Mouse (Mus musculus): ENCODE data around the gene Ttc24.
A peak's percentile ranks its signal among the peaks of the same experiment; 100 is the strongest.

Gene Ttc24

DNA sequence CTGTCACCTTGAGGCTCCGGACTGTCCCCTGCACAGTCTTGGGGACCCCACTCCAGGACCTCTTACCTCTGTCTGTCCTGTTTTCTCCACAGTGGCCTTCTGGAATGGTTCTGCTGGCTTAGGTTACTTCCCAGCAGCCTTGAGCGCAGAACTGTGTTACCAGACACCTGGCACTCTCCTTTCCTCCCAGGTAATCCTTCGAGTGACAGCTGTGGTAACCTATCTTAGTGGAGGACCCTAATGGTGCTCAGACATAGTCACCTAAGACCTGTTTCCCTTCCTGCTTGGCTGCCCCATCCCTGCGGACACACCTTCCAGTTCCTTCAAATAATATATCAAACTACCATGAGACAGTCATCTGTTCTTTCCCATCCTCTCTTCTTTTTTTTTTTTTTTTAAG lies at the start of gene Ttc24:
Ttc24 (minus strand) TSS at position 101 of the 400 bp plus-strand sequence.
- DNase-seq (ENCODE audit: low spot score): no peak

DNA sequence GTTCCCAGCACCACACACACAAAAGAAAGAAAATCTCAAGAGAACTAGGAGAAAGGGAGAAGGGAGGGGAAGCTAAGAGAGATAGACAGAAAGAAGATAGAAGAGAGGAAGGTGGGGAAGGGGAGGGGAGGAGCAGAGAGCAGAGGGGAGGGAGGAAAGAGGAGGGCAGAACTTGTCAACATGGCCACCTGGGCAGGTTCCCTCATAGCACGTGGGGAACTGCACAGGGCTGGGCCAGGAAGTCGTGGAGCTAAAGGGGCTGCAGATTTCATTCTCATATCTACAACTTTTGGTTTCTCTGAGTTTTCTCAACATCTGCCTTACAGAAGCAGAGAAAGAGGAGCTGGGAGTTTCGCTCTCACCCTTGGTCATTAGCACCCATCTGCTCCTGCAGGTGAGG lies 49.5 kb upstream of the Ttc24 start:
- DNase-seq (ENCODE audit: low spot score): no peak

DNA sequence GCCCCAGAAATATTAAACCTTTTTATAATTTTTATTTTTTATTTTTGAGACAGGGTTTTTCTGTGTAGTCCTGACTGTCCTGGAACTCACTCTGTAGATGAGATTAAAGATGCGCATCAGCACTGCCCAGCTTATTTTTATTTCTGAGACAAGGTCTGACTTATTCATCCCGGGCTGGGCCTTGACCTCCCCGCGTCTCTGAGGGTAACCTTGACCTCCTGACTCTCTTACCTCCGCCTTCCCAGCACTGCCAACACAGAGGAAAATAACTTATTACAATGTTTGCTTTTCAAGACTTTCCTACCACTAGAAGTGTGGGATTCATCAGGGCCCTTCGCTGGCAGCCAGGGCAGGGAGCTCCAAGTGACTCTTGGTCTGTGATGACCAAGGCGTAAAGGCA lies 48.1 kb upstream of the Ttc24 start:
- DNase-seq (ENCODE audit: low spot score): no peak

DNA sequence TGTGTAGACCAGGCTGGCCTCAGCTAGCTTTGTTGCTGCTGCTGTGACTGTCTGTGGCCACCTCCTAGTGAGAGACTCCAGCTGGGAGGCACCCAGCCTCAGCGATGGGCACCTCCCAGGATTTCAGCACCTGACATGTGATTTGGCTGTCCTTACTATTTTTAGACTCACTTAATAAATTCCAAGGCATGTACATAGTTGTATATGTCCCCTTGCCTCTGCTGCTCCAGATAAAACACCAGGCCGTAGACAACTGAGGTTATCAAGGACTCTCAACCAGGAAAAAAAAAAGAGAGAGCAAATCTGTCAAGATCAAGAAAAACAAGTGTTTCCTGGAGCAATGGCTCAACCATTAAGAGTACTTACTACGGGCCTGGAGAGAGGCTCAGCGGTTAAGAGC lies 47.1 kb upstream of the Ttc24 start:
- DNase-seq (ENCODE audit: low spot score): no peak

DNA sequence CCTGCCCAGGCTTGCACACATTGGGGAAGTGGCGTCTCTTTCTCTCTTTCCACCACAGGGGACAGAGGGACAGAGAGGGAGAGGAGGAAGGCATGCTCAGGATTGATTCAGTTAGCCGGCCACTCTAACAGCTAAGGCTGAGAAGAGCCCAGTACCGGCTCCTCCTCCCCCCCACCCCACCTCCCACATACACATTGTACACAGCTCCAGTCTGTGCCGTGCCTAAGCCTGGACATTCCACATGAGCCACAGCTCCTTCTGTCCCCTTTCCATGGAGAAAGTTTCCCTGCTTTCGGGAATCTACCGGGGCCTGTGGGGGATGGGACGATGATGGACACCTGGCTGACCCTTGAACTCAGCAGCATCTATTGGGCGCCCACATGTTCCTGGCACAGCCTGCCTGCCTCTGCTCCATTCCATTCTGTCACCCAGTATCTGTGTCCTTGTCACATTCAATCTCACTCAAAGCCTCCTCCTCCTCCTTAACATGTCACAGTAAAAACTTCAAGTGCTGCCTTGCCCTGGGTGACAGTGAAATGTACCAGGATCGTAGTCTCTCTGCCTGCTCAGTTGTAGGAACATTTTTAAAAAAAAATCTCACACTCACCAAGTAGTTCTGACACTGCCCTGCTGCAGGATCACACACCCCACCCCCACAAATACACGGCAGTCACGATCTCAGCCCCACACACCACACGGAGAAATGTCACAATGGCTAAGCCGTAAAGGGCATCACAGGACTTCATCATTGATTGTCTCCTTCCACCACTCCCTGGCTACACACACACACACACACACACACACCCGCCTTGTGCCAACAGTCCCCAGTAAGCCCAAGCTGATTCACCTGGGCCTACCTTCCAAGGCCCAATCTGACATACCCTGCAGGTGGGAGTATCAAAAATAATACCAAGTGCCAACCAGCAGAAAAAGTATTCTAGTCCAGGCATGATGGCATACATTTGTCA lies 43.3 kb upstream of the Ttc24 start:
- no peak for DNase-seq (ENCODE audit: low spot score)

DNA sequence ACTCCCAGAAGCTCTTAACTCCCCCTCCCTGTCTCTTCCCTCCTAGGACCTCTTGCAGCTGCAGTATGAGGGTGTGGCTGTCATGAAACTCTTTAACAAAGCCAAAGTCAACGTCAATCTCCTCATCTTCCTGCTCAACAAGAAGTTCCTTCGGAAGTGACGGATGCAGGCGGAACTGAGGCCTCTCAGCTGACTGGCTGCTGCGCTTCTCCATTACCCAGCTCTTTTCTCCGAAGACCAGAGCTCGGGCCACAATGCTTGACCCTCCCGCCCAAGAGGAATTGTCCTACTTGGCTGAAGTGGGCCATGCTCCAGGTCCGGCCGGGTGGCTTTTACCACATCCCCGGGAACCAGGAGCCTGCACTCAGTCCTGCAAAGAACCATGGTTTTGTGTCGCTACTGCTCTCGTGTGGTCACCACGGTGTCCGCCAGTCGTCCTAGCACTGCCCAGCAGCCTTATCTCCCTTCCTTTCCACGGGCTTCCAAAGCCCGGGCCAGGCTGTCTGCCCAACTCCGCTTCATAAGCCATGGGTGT lies 42.1 kb upstream of the Ttc24 start:
- DNase-seq (ENCODE audit: low spot score): no peak

DNA sequence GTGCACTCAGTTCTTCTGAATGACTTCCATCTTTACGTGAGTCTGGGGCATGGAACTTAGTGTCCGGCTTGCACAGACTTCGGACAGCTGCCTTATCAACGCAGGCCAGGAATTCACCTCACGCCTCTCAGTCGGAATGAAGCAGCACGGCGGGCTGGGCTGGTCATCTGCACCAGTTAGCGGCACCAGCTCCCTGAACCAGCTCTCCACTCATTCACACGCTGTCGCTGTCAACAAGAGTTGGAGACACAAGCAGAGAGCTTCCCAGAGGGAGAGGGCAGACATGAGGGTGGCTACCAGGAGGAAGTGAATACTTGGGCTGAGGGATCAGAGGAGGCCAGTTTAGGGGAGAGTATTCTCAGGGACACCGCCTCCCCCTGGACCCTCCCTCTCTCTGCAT lies 36.3 kb upstream of the Ttc24 start:
- DNase-seq (ENCODE audit: low spot score): no peak

DNA sequence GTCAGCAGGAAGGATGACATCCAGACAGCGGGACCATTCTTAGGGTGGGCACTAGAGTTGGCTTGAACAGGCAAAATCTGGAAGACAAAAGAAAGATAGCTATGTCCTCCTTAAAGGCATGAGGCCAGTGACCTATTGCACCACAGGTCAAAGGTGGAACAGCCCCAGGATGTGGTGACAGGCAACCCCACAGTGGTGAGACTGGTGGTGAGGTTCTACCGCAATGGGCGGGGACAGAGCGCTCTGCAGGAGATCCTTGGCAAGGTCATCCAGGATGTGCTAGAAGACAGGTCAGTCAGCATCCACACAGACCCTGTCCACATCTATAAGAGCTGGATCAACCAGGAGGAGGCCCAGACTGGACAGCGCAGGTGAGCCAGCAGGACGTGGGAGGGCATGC lies 31.0 kb upstream of the Ttc24 start:
- no peak for DNase-seq (ENCODE audit: low spot score)

DNA sequence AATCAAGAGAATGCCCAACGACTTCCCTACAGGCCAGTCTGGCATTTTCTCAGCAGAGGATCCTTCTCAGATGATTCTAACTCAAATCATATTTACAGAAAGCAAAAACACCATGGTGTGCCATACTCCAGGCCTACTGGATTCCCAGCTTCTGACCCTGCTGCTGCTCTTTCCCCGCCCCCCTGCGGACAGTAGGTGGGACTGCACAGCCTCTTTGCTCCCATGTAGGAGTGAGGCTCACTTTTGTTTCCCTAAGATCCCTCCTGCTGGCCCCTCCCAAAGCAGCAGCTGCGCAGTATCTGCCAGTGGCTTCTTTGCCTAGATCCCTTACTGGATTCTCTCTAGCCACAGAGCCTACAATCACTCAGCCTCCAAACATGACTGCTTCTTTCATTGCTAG lies 28.0 kb upstream of the Ttc24 start:
- no peak for DNase-seq (ENCODE audit: low spot score)

DNA sequence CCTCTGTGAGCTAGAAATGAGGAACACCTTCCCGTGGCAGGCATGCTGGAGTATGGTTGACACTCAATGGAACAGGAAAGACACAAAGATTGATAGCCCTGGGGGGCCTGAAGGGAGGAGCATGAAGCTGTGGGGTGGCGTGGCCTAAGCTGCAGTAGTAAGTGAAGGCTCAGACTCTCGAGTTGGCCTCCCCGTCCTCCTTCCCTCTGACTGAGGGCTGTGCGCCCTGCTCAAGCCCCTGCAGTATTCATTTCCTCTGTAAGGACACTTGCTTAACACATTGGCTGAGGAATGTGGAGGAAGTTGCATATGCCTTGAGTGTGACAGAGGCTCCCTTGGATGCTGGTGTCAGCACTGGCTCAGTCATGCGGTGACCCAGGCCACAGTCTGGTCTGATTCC lies 24.5 kb upstream of the Ttc24 start:
- no peak for DNase-seq (ENCODE audit: low spot score)

DNA sequence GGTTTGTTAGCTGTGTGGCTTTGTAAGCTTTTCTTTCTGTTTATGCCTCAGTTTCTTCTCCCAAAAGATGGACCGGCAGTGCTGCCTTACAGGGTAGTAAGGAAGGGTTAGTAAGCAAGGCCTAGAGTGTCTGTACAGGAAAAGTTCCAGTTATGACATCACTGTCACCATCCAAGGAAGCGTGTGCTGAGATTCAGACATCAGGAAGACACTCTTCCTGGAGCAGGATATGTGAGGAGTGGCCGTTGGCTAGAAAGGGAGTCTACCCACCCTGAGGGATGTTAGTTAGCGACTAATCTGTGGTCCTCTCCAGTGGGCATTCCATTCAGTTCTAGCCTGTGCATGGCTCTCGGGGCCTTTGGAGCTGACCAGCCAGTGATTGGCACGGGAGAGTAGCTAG lies 24.1 kb upstream of the Ttc24 start:
- DNase-seq (ENCODE audit: low spot score): no peak

DNA sequence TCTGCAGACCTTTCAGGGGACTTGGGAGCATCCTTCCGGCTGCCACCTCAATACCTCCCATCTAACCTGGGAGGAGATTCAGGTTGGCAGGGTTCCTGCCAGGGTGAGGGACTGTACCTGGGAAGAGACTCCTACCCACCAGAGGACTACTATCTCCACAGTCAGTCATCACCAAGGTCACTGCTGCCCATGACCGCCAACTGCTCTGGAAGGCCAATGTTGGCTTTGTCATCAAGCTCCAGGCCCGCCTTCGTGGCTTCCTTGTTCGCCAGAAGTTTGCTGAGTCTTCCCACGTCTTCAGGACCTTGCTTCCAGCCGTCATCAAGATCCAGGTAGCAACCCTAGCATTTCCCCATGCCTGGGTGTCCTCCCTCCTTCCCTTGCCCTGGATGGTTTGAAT lies 23.6 kb upstream of the Ttc24 start:
- no peak for DNase-seq (ENCODE audit: low spot score)

DNA sequence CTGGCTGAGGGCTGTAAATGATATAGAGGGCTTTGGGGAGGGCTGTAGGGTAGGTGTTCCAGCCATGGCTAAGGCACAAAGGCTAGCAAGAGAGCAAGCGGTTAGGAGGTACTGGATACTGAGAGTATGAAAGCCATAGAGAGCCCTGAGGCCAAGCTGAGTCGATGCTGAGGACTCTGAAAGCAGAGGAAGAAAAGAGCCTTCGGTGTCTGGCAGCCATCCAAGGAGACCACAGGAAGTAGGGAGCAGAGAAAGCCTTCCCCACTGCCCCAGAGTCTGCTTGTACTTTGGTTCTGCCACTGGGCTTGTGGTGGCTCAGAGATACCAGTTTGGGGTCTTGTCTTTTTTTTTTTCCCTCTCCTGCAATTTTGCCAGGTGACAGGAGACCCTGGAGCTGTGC lies 22.1 kb upstream of the Ttc24 start:
- DNase-seq (ENCODE audit: low spot score): no peak

DNA sequence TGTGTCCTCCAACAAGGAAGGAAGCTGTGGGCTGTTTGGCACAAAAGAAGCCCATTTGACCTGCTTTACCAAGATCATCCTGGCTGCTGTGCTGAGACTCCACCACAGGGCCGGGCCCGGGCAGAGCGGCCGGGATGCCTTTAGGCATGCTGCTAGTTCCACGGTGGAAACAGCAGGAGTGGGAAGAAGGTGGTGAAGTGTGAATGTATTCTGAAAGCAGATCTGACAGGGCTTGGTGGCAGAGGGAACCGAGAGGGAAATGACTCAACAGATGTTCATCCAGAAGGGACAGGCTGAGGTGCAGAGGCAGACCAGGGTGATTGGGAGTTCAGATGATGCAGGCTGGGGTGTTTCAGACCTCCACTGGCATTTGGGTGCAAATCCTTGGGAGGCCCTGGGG lies 19.6 kb upstream of the Ttc24 start:
- no peak for DNase-seq (ENCODE audit: low spot score)

DNA sequence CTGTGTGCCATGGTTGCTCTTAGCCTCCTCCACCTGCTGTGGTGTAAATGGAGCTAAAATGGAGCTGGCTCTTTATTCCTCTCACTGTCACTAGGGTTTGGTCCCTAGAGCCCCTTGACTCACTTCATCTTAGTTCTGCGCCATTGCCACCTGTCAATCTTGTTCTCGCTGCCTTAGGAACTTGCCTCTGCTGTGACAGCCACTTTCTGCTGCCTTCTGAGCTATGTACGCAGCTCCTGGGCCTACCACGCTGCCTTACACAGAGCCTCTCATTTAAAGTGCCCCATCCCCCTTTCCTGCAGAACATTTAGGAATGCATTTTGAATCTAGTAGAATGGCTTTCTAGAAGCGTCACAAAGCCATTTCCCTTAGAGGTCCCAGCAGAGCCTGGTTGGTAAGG lies 16.0 kb upstream of the Ttc24 start:
- no peak for DNase-seq (ENCODE audit: low spot score)

DNA sequence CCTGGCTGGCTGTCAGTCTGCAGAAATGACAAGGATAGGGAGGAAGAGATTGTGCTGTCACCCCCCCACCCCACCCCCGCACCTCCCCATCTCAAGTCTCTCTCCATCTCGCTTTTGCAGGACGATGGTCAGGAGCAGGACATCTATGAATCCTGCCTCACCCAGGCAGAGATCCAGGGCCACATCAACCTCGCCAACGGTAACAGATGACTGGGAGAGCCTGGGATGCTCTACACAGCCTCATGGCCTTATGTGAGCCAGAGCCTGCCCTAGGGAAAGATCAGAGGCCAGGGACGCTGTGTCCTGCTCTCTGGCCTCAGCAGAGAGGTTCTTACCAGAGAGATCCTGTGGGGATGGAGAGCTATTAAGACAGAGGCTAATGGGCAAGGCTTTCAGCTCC lies 12.5 kb upstream of the Ttc24 start:
- DNase-seq (ENCODE audit: low spot score): no peak

DNA sequence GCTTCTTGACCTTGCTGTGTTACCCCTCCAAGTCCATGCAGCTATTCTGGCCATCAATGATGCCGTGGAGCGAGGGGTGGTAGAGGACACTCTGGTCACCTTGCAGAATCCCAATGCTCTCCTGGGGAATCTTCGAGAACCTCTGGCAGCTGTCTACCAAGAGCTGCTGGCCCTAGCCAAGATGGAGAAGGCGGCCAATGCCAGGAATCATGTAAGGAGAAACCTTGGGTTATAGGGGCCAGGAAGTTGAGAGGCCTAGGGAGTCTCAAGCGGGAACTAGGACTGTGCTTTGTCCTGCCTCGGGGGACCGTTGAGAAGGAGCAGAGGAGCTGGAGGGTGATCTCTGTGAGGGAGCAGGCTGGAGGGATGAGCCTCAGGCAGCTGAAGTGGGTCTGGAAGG lies 12.0 kb upstream of the Ttc24 start:
- no peak for DNase-seq (ENCODE audit: low spot score)

DNA sequence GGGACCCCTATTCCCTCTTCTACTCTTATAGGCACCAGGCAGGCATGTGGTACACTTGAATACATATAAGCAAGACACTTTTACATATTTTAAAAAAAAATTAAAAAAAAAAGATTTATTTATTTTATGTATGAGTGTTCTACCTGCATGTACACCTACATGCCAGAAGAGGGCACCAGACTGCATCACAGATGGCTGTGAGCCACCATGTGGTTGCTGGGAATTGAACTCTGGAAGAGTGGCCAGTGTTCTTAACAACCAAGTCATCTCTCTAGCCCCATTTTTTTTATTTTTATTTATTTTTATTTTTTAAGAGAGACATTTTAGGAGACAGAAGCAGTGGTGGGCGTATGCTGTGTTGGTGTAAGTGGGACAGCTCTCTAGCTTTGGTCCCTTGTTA lies 9.6 kb upstream of the Ttc24 start:
- DNase-seq (ENCODE audit: low spot score): no peak

DNA sequence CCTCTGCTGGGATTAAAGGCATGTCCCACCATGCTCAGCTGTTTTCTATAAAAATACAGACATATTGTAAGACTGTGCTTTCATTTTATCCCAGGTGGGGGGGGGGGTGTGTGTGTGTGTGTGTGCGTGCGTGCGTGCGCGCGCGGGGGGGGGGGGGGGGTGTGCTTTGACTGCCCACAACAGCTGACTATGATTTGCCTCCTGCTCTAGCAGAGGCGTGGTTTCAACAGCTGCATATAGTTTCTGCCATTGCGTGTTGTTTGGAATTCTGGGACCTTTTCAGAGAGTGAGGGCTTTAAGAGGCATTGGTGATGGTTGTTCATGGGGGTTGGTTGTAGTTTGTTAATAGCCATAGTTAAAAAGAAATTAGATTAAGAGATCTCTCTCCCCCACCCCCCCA lies 7.4 kb upstream of the Ttc24 start:
- DNase-seq (ENCODE audit: low spot score): no peak

DNA sequence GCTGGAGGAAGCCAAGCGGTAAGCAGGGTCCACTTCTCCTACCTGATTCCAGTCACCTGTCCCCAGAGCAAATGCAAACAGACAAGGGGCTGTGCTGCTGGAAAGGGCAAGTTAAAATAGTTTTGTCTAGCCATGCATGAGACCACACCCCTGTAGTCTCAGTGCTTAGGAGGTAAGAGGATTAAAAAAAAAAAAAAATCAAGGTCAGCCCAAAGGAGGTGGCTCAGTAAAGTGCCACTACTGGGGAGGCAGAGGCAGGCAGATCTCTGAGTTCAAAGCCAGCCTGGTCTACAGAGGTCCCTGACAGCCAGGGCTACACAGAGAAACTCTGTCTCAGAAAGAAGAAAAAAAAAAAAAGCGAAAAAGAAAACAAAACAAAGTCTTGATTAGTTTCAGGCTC lies 5.9 kb upstream of the Ttc24 start:
- DNase-seq (ENCODE audit: low spot score): no peak

DNA sequence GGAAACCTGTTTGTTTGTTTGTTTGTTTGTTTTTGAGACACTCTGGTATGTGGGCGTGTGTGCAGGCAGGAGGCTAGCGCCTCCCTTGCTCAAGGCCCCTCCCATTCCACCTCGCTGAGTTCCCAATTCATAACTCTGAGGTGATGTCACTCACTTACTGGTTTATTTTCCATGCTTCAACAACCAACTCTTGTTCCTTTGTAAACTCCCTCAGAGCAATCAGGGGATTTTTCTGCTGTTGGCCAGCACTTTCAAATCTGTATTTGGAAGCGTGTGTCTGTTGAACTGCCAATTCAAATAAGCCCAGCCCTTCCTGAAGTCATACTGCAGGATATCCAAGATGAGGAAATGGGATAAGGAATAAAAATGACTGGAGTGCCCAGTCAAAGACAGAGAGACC lies 4.6 kb upstream of the Ttc24 start:
- DNase-seq (ENCODE audit: low spot score): no peak

DNA sequence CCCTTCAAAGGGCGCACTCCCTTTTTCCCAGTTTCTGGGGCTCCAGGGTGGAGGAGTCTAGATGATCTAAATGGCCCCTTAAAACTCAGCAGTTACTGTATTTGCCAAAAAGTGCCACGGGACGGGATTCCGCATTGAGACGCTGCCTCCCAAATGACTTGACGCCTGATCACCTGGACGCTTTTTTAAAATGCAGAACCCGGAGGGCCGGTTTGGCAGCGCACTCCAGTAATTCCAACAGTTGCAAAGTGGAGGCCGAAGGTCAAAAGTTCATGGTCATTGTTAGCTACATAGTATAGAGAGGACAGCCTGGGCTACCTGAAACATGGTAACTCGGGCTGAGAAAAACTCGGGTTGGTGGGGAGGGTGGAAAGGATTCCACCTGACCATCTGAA lies 4.1 kb upstream of the Ttc24 start:
- DNase-seq (ENCODE audit: low spot score): no peak

DNA sequence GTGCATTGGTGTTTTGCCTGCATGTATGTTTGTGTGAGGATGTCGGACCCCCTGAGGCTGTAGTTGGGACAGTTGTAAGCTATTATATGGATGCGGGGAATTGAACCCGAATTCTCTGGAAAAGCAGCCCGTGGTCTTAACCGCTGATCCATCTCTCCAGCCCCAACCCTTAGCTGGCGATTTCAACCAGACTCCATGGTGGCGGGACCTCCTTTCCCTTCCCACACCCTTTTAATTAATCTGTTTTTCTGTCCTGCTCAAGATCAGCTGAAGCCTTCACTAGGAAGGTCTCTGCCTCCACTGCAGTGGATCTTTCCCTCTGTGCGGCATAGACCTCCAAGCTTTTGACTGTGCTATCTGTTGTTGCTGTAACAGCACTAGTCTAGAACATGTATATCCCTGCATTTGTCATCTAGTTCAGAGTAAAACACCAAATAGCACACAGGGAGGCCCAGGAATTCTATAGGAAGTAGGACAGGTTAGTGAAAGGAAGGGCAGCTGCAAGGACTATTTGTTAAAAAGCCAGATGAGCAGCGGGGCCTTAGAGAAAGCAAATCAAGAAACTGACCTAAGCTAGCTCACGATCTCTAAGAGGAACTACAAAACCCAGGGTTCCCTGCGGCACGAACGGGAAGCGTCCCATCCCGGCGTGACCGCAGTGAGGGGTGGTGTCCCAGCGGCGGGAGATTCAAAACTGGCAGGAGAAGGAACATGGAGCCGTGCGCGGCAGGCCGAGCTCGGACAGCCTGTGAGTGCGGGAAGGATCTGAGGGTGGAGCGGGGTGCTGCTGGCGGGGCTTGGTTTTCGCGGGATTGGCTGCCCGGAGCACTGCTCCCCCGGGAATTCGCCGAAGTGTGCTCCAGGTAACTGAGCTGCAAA lies 3.5 kb upstream of the Ttc24 start, which contains the start of gene Iqgap3:
Iqgap3 (plus strand) TSS at position 627 of the 879 bp plus-strand sequence.
- peak; percentile 79 for DNase-seq (ENCODE audit: low spot score)
